Mouse (Mus musculus) E14TG2a.4 (cell line): Measurements from ENCODE around the gene Inf2.

ENCODE experiments used
- H3K27me3 ChIP-seq: 2 replicates; pipeline ENCODE4 v1.6.1; 2014; ENCODE audit warnings: low read length, control low read depth; ENCODE audit not compliant: insufficient read depth
- H3K36me3 ChIP-seq: 2 replicates; pipeline ENCODE4 v1.6.1; 2014; ENCODE audit warnings: low read length, control low read depth; ENCODE audit not compliant: insufficient read depth
- H3K4me1 ChIP-seq: replicated peaks from 2 replicates; pipeline ENCODE4 v1.6.1; 2014; ENCODE audit warnings: low read depth, low read length, control low read depth
- H3K4me3 ChIP-seq: replicated peaks from 2 replicates; pipeline ENCODE4 v1.5.1; 2014; ENCODE audit warnings: mild to moderate bottlenecking, low read length
- H3K9me3 ChIP-seq: 2 replicates; pipeline ENCODE4 v1.6.1; 2014; ENCODE audit warnings: low read length, control low read depth
- CTCF ChIP-seq: conservative IDR thresholded peaks from 2 replicates; pipeline ENCODE4 v1.5.1; 2014; ENCODE audit warnings: low read length
- NANOG ChIP-seq: IDR thresholded peaks from 2 replicates; pipeline ENCODE4 v1.6.1; 2014; ENCODE audit warnings: borderline replicate concordance, low read length, mixed read lengths
- POU5F1 ChIP-seq: IDR thresholded peaks from 2 replicates; pipeline ENCODE4 v1.6.1; 2014; ENCODE audit warnings: low read length, borderline replicate concordance

Inf2 gene

DNA sequence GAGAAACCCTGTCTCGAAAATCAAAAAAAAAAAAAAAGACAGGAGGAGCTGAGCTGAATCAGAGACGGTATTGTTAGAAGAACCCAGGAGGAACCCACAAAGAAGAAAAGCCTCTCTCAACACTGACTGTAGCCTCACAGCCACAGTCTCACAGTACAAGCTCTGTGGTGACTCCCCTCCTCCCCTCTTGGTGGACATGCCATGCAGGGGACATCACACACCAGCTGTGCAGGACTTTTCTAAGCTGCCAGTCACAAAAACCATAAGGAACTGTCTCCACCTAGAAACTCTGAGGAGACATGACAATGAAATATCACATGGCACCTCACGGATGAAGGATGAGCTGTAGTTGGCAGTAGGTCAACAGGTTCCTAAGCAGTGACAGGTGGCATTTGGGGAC is 27.4 kb upstream of the Inf2 start:
- Histone ChIP-seq H3K4me3 (no peak overlapping the region), H3K27me3 (peaks cover 5% of the 10 kb centered on the region; the same call in 1 of the 2 replicates), H3K4me1 (peaks cover 60% of the 10 kb centered on the region), H3K9me3 (no peaks in the 10 kb centered on the region), H3K36me3 (no peaks in the 10 kb centered on the region)
- TF ChIP-seq POU5F1 (no peak), NANOG (no peak), CTCF (no peak)

DNA sequence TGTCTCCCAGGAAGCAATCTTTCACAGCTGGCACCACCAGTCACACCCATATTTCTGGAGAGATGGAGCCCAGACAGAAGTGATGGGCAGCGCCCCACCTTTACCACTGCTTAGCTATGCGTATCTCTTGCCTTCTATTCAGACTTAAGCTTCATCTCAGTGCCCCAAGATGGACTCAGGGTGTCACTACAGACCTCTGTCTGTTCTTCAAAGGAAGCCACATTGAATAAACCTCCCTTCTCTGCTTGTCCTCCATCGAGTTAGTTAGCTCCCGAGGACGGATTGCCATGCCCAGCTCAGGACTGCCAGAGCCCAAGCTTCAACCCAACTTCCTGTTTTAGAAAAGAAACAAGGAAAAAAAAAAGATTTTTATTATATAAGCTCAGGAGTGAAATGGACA is 26.1 kb upstream of the Inf2 start:
- peaks cover 47% of the 10 kb centered on the region for H3K4me1 ChIP-seq
- H3K9me3 ChIP-seq: no peaks in the 10 kb centered on the region
- H3K27me3 ChIP-seq: no peaks in the 10 kb centered on the region; the same call in 1 of the 2 replicates
- TF ChIP-seq NANOG (no peak), CTCF (no peak), POU5F1 (no peak)
- no peak overlapping the region for H3K4me3 ChIP-seq
- H3K36me3 ChIP-seq: no peaks in the 10 kb centered on the region

DNA sequence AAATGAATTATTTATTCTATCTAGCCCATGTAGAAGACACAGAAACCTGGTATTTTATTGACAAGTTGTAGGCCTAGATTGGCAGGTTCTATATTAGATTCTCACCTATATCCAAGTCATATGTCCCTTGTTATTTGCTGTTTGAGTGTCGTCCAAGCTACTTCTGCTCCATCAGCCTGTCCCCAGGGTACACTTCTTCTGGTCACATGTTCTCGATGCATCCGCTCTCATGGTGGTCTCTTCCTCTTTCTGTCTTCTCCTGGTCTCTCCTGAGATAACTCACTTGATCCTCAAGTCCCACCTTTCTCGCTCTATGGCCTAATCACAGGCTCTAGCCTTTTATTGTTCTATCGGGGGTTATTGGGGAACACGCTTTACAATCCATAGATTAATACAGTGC is 25.6 kb upstream of the Inf2 start:
- Histone ChIP-seq H3K4me1 (peaks cover 46% of the 10 kb centered on the region), H3K36me3 (no peaks in the 10 kb centered on the region), H3K4me3 (no peak overlapping the region), H3K27me3 (peaks cover 5% of the 10 kb centered on the region), H3K9me3 (no peaks in the 10 kb centered on the region)
- TF ChIP-seq CTCF: no peak
- TF ChIP-seq POU5F1: no peak
- TF ChIP-seq NANOG: no peak

DNA sequence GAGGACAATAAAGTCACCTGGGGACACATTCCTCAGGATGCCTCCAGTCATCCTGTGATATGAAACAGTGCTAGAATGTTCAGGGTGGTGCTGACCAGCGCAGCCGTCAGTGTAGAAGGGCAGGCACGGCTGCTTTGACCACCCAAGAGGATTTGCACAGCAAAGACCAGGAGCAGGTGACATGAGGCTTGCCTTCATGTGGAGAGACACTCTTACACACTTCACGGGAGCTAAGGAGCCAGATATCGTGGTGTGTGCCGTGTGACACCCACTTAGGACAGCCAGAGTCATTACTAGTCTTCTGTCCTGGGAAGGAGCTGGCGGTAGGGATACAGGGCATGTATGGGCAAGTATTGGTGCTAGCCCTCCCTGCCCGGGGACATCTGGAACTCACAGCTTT is 18.4 kb upstream of the Inf2 start:
- no peak overlapping the region for H3K4me3 ChIP-seq
- peaks cover 20% of the 10 kb centered on the region for H3K4me1 ChIP-seq
- peaks cover 10% of the 10 kb centered on the region for H3K27me3 ChIP-seq
- no peaks in the 10 kb centered on the region for H3K36me3 ChIP-seq
- no peak for TF ChIP-seq NANOG
- no peak for TF ChIP-seq POU5F1
- no peaks in the 10 kb centered on the region for H3K9me3 ChIP-seq

DNA sequence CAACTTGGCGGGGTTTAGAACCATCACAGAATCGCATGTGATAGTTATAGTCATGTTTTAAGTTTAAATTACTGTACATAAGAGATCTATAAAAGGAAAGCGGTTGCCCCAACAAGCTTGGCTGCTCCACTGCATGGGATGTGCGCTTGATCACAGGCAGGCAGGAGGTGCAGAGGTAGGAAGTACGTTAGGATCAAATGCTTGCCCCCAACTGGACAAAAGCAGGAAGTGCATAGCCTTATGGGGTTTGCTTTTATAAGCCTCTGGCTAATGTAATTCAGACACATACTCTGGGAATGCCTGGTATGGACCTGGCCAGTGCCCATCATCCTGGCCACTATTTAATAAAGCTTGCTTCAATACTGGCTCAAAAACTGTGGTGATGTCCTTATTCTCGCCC is 17.5 kb upstream of the Inf2 start:
- no peak overlapping the region for H3K4me3 ChIP-seq
- no peaks in the 10 kb centered on the region for H3K36me3 ChIP-seq
- peak; percentile 75 for TF ChIP-seq CTCF
- no peak for TF ChIP-seq NANOG
- no peaks in the 10 kb centered on the region for H3K9me3 ChIP-seq
- H3K27me3 ChIP-seq: peaks cover 10% of the 10 kb centered on the region
- H3K4me1 ChIP-seq: peaks cover 27% of the 10 kb centered on the region

DNA sequence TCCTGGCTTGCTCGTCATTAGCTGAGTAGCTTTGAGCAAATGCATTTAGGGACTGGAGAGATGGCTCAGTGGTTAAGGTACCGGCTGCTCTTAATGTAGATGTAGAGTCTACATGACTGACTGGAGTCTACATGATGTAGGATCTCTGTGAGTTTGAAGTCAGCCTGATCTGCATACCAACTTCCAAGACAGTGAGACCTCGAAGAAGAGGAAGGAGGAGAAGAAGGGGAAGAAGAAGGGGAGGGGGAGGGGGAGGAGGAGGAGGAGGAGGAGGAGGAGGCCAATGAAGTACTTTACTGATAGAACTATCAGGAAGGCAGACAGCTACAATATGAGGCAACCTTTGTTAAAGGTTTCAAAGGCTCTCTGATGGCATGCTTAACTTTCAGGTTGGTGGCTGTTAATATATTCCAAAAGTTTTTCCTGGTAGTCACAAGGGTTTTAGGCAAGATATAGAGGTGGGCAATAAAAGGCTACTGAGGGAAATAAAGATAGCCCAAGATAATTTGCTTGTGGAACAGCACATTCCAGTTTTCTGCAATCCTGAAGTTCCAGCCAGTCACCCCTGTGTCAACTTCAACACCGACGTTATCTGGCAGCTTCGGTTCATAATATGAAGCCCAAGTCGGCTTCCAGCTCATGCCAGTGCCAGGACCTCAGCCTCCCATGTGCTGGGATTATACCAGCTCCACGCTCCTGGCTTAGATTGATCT is 13.2 kb upstream of the Inf2 start:
- Histone ChIP-seq H3K9me3 (no peaks in the 10 kb centered on the region), H3K4me3 (no peak overlapping the region), H3K27me3 (peaks cover 5% of the 10 kb centered on the region; the same call in 1 of the 2 replicates), H3K4me1 (peaks cover 52% of the 10 kb centered on the region), H3K36me3 (no peaks in the 10 kb centered on the region)
- TF ChIP-seq CTCF (no peak), POU5F1 (no peak), NANOG (no peak)

DNA sequence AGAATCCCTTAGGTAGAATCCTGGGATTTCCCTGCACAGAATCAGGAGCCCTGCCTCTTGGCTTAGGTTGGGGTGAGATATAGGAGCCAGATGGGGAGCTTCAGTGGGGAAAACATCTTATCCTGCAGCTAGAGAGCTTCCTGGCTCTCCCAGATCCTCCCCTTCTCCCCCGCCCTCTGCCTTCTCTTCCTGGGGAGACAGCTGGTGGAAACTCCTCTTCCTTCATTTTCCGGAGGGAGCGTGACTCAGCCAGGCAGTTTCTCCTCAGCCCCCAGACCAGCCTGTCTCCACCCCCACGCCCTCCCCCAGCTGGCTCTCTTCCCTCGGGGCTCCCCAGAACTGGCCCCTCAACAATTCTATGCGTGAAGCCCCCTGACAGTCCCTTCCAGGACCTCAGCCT is 12.2 kb upstream of the Inf2 start:
- H3K27me3 ChIP-seq: peaks cover 6% of the 10 kb centered on the region
- no peaks in the 10 kb centered on the region for H3K36me3 ChIP-seq
- H3K4me1 ChIP-seq: peaks cover 48% of the 10 kb centered on the region
- H3K9me3 ChIP-seq: no peaks in the 10 kb centered on the region
- H3K4me3 ChIP-seq: peak overlapping the region; percentile 46
- TF ChIP-seq NANOG (no peak), POU5F1 (no peak), CTCF (no peak)

DNA sequence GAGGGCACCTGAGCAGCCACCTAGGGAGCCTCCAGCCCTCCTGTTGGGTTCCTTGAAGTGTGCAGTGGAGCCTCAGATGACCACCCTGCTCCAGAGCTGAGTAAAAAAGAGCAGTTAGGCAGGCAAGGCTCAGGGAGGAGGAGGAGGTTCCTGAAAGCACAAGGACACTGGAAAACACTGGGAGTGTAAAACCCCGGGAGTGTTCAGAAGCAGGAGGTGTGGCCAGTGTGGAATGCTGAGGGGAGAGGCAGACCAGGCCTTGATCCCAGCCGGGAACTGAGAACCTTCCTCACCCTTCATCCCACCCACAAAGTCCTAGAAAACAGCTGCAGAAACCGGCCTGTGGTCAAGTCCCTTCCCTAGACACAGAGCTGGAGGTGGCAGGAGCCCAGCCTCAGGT is 11.8 kb upstream of the Inf2 start:
- Histone ChIP-seq H3K36me3 (no peaks in the 10 kb centered on the region), H3K27me3 (peaks cover 6% of the 10 kb centered on the region), H3K9me3 (no peaks in the 10 kb centered on the region), H3K4me3 (peak overlapping the region; percentile 46), H3K4me1 (peaks cover 48% of the 10 kb centered on the region)
- no peak for TF ChIP-seq POU5F1
- no peak for TF ChIP-seq CTCF
- TF ChIP-seq NANOG: no peak
